Mouse (Mus musculus) ES-Bruce4 (cell line): ENCODE data around the gene Lcmt1.

Experiments
- CTCF ChIP-seq: IDR thresholded peaks from one replicate; pipeline ENCODE4 v1.8.1; 2011; ENCODE audit warnings: low read depth, low read length
- EP300 ChIP-seq: IDR thresholded peaks from 2 replicates; pipeline ENCODE4 v1.6.1; 2011; ENCODE audit warnings: low read depth, low read length; ENCODE audit not compliant: insufficient read depth
- POLR2A ChIP-seq: IDR thresholded peaks from one replicate; pipeline ENCODE4 v1.8.1; 2011; ENCODE audit warnings: low read length; ENCODE audit not compliant: insufficient read depth

DNA sequence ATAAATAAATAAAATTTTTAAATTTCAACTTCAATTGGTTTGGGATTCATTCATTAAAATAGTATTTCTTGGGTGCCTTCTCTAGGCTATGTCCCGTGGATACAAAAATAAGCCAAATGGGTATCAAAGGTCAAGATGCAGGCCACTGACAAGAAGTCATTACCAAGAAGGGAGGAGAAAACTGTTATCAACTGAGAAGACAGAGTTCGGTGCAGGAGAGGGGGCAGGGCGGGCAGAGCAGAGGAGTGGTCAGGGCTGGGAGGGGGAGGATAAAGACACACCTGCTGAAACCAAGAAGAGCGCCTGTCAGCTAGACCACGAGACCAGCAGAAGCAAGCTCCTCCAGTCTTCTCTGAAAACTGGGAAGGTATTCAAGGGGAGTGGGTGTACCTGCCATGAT, 15.7 kb upstream of the Lcmt1 start:
- TF ChIP-seq CTCF (no peak), POLR2A (no peak), EP300 (no peak)
